Comparison of ENCODE assay signal across 11 mouse cellular contexts in the genomic region with DNA sequence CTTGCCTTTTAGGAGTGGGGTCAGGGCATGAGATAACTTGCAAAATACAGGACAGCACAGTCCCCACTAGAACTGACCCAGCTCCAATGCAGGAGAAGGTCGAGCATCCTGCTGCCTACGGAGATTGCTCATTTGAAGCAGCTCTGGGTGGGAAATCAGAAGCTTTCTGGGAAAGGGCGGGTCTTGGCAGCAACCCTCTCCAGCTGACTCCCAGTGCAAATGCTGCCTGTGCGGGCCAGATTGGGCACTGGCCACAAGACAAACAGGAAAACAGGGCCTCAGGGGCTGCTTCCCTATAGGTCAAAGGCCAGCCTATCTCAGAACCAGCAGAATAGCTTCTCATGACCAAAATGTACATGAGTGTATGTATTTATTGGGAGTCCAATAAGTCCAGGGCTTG. TPM values are rescaled to one million over a fixed set of nuclear protein-coding genes. Genes with fewer than 3 reads are reported as not detected.
DNase-seq lines count a peak whose midpoint lies in the region; ATAC-seq and TF ChIP-seq lines count a peak whose summit lies in the region.
"Had no signal": no experiment of that assay in that cellular context is flagged by ENCODE, and none has a peak within 500 bp of the region (broad histone marks: within the 10 kb centered on the region; RNA-seq: fewer than 3 reads in every experiment).

No protein-coding gene starts in this region.

- no peak for TF ChIP-seq CTCF in ES-Bruce4 (IDR thresholded peaks at IDR 0.05; ENCODE audit: low read depth, low read length)

- no peaks in the 10 kb centered on the region for H3K9me3 ChIP-seq in ES-Bruce4 (replicated peaks; ENCODE audit: control insufficient read depth, insufficient read depth, low read length, poor library complexity, severe bottlenecking)
- no peaks in the 10 kb centered on the region for H3K9me3 ChIP-seq in hindbrain, embryonic 12.5 days (replicated peaks)
- H3K9me3 ChIP-seq: limb, embryonic 13.5 days; neural tube, embryonic 15.5 days had no signal

- peak; percentile 84 for DNase-seq in 416B (ENCODE audit: low read depth)
- peak; percentile 87 for DNase-seq in heart, adult 9 months (ENCODE audit: low spot score in 2 of 2)
- peak; percentile 84 for DNase-seq in lung, adult 18-20 months
- no peak for DNase-seq in frontal cortex, postnatal 14 days (ENCODE audit: low spot score in 2 of 2)
- no peak for DNase-seq in testis, postnatal 14 days (ENCODE audit: low spot score)
- DNase-seq in cerebellum, postnatal 36 days = no peak

- WGBS in hindbrain, embryonic 12.5 days = 72% methylated on average over 4 of the region's 4 CpGs

- H3K4me1 ChIP-seq in ES-Bruce4 (ENCODE audit: control insufficient read depth, insufficient read depth, low read length) = peaks cover 7% of the 10 kb centered on the region
- H3K4me1 ChIP-seq in hindbrain, embryonic 12.5 days = 0 out of 2 replicates have a peak, but pooled peaks cover 2% of the 10 kb centered on the region

- no peak overlapping the region for H3K4me3 ChIP-seq in ES-Bruce4 (ENCODE audit: low read depth, low read length)
- no peak overlapping the region for H3K4me3 ChIP-seq in hindbrain, embryonic 12.5 days
- H3K4me3 ChIP-seq: limb, embryonic 13.5 days; neural tube, embryonic 15.5 days had no signal

- H3K9ac ChIP-seq in ES-Bruce4 (ENCODE audit: low read depth, poor library complexity, severe bottlenecking) = no peak overlapping the region
- no peak overlapping the region for H3K9ac ChIP-seq in hindbrain, embryonic 12.5 days
- H3K9ac ChIP-seq: limb, embryonic 13.5 days; neural tube, embryonic 15.5 days had no signal

- no peak overlapping the region for H3K4me2 ChIP-seq in hindbrain, embryonic 12.5 days (replicated peaks)
- H3K4me2 ChIP-seq: limb, embryonic 13.5 days; neural tube, embryonic 15.5 days had no signal

- ATAC-seq in hindbrain, embryonic 12.5 days (ENCODE audit: low FRiP score) = no peak
- ATAC-seq: hindbrain, postnatal 0 days had no signal

- TF ChIP-seq POLR2A in ES-Bruce4 (IDR thresholded peaks at IDR 0.05; ENCODE audit: insufficient read depth, low read length) = no peak

- peaks cover 7% of the 10 kb centered on the region; the same call in 1 of the 2 replicates for H3K36me3 ChIP-seq in ES-Bruce4 (ENCODE audit: control insufficient read depth, insufficient read depth, low read length, poor library complexity, severe bottlenecking)
- H3K36me3 ChIP-seq in hindbrain, embryonic 12.5 days = no peaks in the 10 kb centered on the region
- H3K36me3 ChIP-seq: neural tube, embryonic 15.5 days had no signal

- 0 out of 2 replicates have a peak, but pooled peaks have one; percentile 32 for TF ChIP-seq EP300 in ES-Bruce4 (IDR thresholded peaks at IDR 0.05; ENCODE audit: insufficient read depth, low read depth, low read length)

- no peaks in the 10 kb centered on the region for H3K27me3 ChIP-seq in ES-Bruce4 (ENCODE audit: control insufficient read depth, insufficient read depth, low read length, poor library complexity, severe bottlenecking)
- peaks cover 20% of the 10 kb centered on the region for H3K27me3 ChIP-seq in hindbrain, embryonic 12.5 days

- no peak overlapping the region for H3K27ac ChIP-seq in ES-Bruce4 (ENCODE audit: insufficient read depth, low read length)
- no peak overlapping the region for H3K27ac ChIP-seq in hindbrain, embryonic 12.5 days
- H3K27ac ChIP-seq: hindbrain, postnatal 0 days; limb, embryonic 13.5 days; neural tube, embryonic 15.5 days had no signal

RNA-seq across cellular contexts. Expression of gene Nod1, which starts 32.8 kb away (rescaled TPM):
- 9.4 and 10.0 TPM in 2 replicates for polyA plus RNA-seq in ES-Bruce4 (2011; ENCODE audit: insufficient read depth, insufficient read length, low read depth, missing spikeins)
- 4.8 and 5.1 TPM in 2 replicates for polyA plus RNA-seq in hindbrain, embryonic 12.5 days (2016; fragmentation: Nextera tagmentation; extraction: Ambion mirVana)

RNA-seq across cellular contexts. Expression of gene Ggct, which starts 53.1 kb away (rescaled TPM):
- 44.7 and 50.1 TPM in 2 replicates for polyA plus RNA-seq in ES-Bruce4 (2011; ENCODE audit: insufficient read depth, insufficient read length, low read depth, missing spikeins)
- 12.2 and 17.9 TPM in 2 replicates for polyA plus RNA-seq in hindbrain, embryonic 12.5 days (2016; fragmentation: Nextera tagmentation; extraction: Ambion mirVana)

Comparison
In these comparisons a context has a peak if more than half of its experiments do, and no peak if none do; other contexts are left out.
1. DNase-seq: peak in 416B (single experiment), heart, adult 9 months (2 of 2) and lung, adult 18-20 months (2 of 2); none in frontal cortex, postnatal 14 days (0 of 2), testis, postnatal 14 days (single experiment) and cerebellum, postnatal 36 days (0 of 2).